Mouse (Mus musculus): ENCODE results near the gene Haus5. TPM values are rescaled to one million over a fixed set of nuclear protein-coding genes. Genes with fewer than 3 reads are reported as not detected.
A peak's percentile ranks its signal among the peaks of the same experiment; 100 is the strongest.

Gene Haus5
- polyA plus RNA-seq, 1 experiment from 2014 or later = 36.9 TPM

- under 1% methylated on average over 20 of the region's 20 CpGs for WGBS
- peak overlapping the region; percentile 40 for H3K4me2 ChIP-seq (ENCODE audit: low read depth, low read length)
- no peaks in the 10 kb centered on the region for H3K36me3 ChIP-seq (ENCODE audit: control insufficient read depth, insufficient read depth, low read length)
- ATAC-seq (ENCODE audit: insufficient read depth, low FRiP score) = peak; percentile 56; the same call in 1 of the 2 replicates
- peaks cover 9% of the 10 kb centered on the region for H3K4me1 ChIP-seq (ENCODE audit: control insufficient read depth, insufficient read depth, low read length)
- peak overlapping the region; percentile 22 for H3K4me3 ChIP-seq (replicated peaks; ENCODE audit: low read length)
- no peaks in the 10 kb centered on the region for H3K9me3 ChIP-seq (replicated peaks; ENCODE audit: control insufficient read depth, low read length)
- peaks cover 41% of the 10 kb centered on the region for H3K27me3 ChIP-seq (ENCODE audit: control insufficient read depth, insufficient read depth, low read length)
- no peak overlapping the region; the same call in 1 of the 2 replicates for H3K9ac ChIP-seq (ENCODE audit: low read length)
- H3K27ac ChIP-seq (ENCODE audit: low read length) = no peak overlapping the region
Measured at GRCm38 (mm10) chr7:30634621-30635020, 30.2 kb downstream of the Haus5 start.

- peaks cover 6% of the 10 kb centered on the region for H3K4me1 ChIP-seq (ENCODE audit: control insufficient read depth, insufficient read depth, low read length)
- H3K4me2 ChIP-seq (ENCODE audit: low read depth, low read length) = no peak overlapping the region
- no peaks in the 10 kb centered on the region for H3K36me3 ChIP-seq (ENCODE audit: control insufficient read depth, insufficient read depth, low read length)
- WGBS = 4% methylated on average over 27 of the region's 27 CpGs
- H3K27me3 ChIP-seq (ENCODE audit: control insufficient read depth, insufficient read depth, low read length) = peaks cover 41% of the 10 kb centered on the region
- no peak overlapping the region for H3K9ac ChIP-seq (ENCODE audit: low read length)
- no peak overlapping the region for H3K27ac ChIP-seq (ENCODE audit: low read length)
- H3K4me3 ChIP-seq (replicated peaks; ENCODE audit: low read length) = no peak overlapping the region
- H3K9me3 ChIP-seq (replicated peaks; ENCODE audit: control insufficient read depth, low read length) = no peaks in the 10 kb centered on the region
- no peak for ATAC-seq (ENCODE audit: insufficient read depth, low FRiP score)
Measured at GRCm38 (mm10) chr7:30633762-30634412, 30.9 kb downstream of the Haus5 start.

- Histone ChIP-seq H3K27ac (ENCODE audit: low read length) (no peak overlapping the region), H3K9ac (ENCODE audit: low read length) (no peak overlapping the region), H3K4me3 (replicated peaks; ENCODE audit: low read length) (no peak overlapping the region), H3K36me3 (ENCODE audit: control insufficient read depth, insufficient read depth, low read length) (no peaks in the 10 kb centered on the region), H3K9me3 (replicated peaks; ENCODE audit: control insufficient read depth, low read length) (no peaks in the 10 kb centered on the region), H3K4me1 (ENCODE audit: control insufficient read depth, insufficient read depth, low read length) (peaks cover 7% of the 10 kb centered on the region; the same call in 1 of the 2 replicates), H3K4me2 (ENCODE audit: low read depth, low read length) (no peak overlapping the region), H3K27me3 (ENCODE audit: control insufficient read depth, insufficient read depth, low read length) (peaks cover 18% of the 10 kb centered on the region)
- no peak for ATAC-seq (ENCODE audit: insufficient read depth, low FRiP score)
Measured at GRCm38 (mm10) chr7:30629013-30629412, 35.8 kb downstream of the Haus5 start.

DNA sequence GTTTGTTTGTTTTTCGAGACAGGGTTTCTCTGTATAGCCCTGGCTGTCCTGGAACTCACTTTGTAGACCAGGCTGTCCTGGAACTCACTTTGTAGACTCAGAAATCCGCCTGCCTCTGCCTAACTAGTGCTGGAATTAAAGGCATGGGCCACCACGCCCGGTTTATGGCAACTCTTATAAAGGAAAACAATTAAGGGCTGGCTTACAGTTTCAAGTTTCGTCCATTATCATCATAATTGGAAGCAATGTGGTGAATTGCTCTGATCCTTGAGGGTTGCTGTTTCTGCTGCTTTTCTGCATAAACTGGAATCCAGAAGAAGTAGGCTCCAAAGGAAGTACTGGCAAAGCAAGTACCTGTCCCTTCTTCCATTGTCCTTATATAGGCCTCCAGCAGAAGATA is 38.1 kb downstream of the Haus5 start:
- Histone ChIP-seq H3K9ac (ENCODE audit: low read length) (no peak overlapping the region), H3K4me3 (replicated peaks; ENCODE audit: low read length) (no peak overlapping the region), H3K27ac (ENCODE audit: low read length) (no peak overlapping the region), H3K4me2 (ENCODE audit: low read depth, low read length) (no peak overlapping the region), H3K4me1 (ENCODE audit: control insufficient read depth, insufficient read depth, low read length) (peaks cover 7% of the 10 kb centered on the region; the same call in 1 of the 2 replicates), H3K27me3 (ENCODE audit: control insufficient read depth, insufficient read depth, low read length) (no peaks in the 10 kb centered on the region), H3K36me3 (ENCODE audit: control insufficient read depth, insufficient read depth, low read length) (0 out of 2 replicates have a peak, but pooled peaks cover 5% of the 10 kb centered on the region), H3K9me3 (replicated peaks; ENCODE audit: control insufficient read depth, low read length) (no peaks in the 10 kb centered on the region)
- WGBS = 78% methylated on average over 5 of the region's 5 CpGs
- no peak for ATAC-seq (ENCODE audit: insufficient read depth, low FRiP score)

DNA sequence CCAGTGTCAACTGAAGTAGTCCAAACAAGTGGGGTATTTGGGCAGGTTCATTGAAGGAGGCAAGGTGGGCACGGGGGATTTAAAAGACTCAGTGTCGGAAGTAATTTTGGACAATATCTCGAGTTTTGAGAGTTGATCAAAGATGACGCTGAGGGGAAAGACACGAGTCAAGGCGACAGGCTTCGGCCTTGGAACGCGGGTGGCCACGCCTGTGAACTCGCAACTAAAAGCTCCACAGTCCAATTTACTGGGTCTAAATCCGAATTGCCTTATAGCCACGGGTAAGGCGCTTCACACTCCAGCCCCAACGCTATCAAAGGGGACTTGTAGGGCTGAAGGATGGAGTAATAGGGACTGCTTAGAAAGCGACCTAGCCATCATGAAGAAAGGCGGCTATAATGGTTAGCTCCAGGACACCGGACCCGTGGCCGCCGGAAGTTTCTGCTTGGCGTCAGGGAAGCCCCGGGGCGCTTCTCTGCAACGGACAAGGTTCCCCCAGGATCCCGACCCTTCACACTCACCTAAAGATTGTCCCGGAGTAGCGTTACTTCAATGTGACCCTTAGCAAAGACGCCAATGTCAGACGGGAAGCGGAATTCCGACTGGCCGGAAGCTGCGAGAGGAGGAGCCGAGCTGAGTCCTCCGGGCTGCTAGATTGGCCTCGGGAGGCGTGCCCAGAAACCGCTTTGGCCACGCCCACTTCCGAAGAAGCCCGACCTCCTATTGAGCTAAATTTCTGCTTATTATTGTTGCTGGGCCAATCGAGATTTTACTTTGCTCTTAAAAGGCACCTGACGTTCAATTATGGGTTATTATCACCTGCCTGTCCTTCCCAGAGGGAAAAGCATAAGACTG is 39.0 kb downstream of the Haus5 start, which contains the start of gene Cox6b1:
TSS of gene Cox6b1 (minus strand) at position 622 of the 855 bp plus-strand sequence.
- Histone ChIP-seq H3K4me3 (replicated peaks; ENCODE audit: low read length) (peak within 1 kb of the TSS; percentile 91), H3K4me1 (ENCODE audit: control insufficient read depth, insufficient read depth, low read length) (peaks cover 7% of the 10 kb centered on the region; the same call in 1 of the 2 replicates), H3K9ac (ENCODE audit: low read length) (peak within 1 kb of the TSS; percentile 92), H3K27me3 (ENCODE audit: control insufficient read depth, insufficient read depth, low read length) (no peaks in the 10 kb centered on the region), H3K9me3 (replicated peaks; ENCODE audit: control insufficient read depth, low read length) (no peaks in the 10 kb centered on the region), H3K4me2 (ENCODE audit: low read depth, low read length) (peak within 1 kb of the TSS; percentile 99), H3K27ac (ENCODE audit: low read length) (peak within 1 kb of the TSS; percentile 67), H3K36me3 (ENCODE audit: control insufficient read depth, insufficient read depth, low read length) (0 out of 2 replicates have a peak, but pooled peaks cover 5% of the 10 kb centered on the region)
- WGBS = 1% methylated on average over 44 of the region's 44 CpGs
- ATAC-seq (ENCODE audit: insufficient read depth, low FRiP score) = peak; percentile 93

DNA sequence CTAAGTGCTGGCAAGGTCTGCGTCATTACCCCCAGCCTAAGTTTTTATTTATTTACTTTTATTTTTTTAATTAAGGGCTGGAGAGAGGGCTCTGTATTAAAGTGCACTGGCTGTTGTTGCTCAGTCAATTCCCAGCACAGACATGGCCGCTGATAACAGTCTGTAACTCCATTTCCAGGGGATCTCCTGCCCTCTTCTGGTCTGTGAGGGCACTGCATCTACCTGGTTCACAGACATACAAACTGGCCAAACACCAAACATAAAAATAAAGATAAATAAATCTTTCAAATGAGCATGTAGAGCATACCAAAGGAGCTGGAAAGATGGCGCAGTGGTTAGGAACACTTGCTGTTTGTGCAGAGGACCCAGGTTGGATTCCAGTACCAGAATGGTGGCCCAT is 45.6 kb downstream of the Haus5 start:
- Histone ChIP-seq H3K4me2 (ENCODE audit: low read depth, low read length) (no peak overlapping the region), H3K27ac (ENCODE audit: low read length) (no peak overlapping the region), H3K4me1 (ENCODE audit: control insufficient read depth, insufficient read depth, low read length) (no peaks in the 10 kb centered on the region), H3K9ac (ENCODE audit: low read length) (no peak overlapping the region), H3K27me3 (ENCODE audit: control insufficient read depth, insufficient read depth, low read length) (no peaks in the 10 kb centered on the region), H3K36me3 (ENCODE audit: control insufficient read depth, insufficient read depth, low read length) (peaks cover 36% of the 10 kb centered on the region), H3K4me3 (replicated peaks; ENCODE audit: low read length) (no peak overlapping the region), H3K9me3 (replicated peaks; ENCODE audit: control insufficient read depth, low read length) (no peaks in the 10 kb centered on the region)
- WGBS = 93% methylated on average over 3 of the region's 3 CpGs
- no peak for ATAC-seq (ENCODE audit: insufficient read depth, low FRiP score)

GRCm38 (mm10) chr7:30618658-30619057 is 46.1 kb downstream of the Haus5 start:
- Histone ChIP-seq H3K9ac (ENCODE audit: low read length) (no peak overlapping the region), H3K4me3 (replicated peaks; ENCODE audit: low read length) (no peak overlapping the region), H3K36me3 (ENCODE audit: control insufficient read depth, insufficient read depth, low read length) (peaks cover 36% of the 10 kb centered on the region), H3K27me3 (ENCODE audit: control insufficient read depth, insufficient read depth, low read length) (no peaks in the 10 kb centered on the region), H3K9me3 (replicated peaks; ENCODE audit: control insufficient read depth, low read length) (no peaks in the 10 kb centered on the region), H3K4me1 (ENCODE audit: control insufficient read depth, insufficient read depth, low read length) (no peaks in the 10 kb centered on the region), H3K27ac (ENCODE audit: low read length) (no peak overlapping the region), H3K4me2 (ENCODE audit: low read depth, low read length) (no peak overlapping the region)
- no peak for ATAC-seq (ENCODE audit: insufficient read depth, low FRiP score)
- WGBS = 96% methylated on average over 9 of the region's 9 CpGs

- peaks cover 31% of the 10 kb centered on the region for H3K36me3 ChIP-seq (ENCODE audit: control insufficient read depth, insufficient read depth, low read length)
- H3K4me2 ChIP-seq (ENCODE audit: low read depth, low read length) = no peak overlapping the region
- H3K9me3 ChIP-seq (replicated peaks; ENCODE audit: control insufficient read depth, low read length) = no peaks in the 10 kb centered on the region
- no peak overlapping the region for H3K27ac ChIP-seq (ENCODE audit: low read length)
- H3K9ac ChIP-seq (ENCODE audit: low read length) = no peak overlapping the region
- H3K4me3 ChIP-seq (replicated peaks; ENCODE audit: low read length) = no peak overlapping the region
- no peaks in the 10 kb centered on the region for H3K27me3 ChIP-seq (ENCODE audit: control insufficient read depth, insufficient read depth, low read length)
- no peaks in the 10 kb centered on the region for H3K4me1 ChIP-seq (ENCODE audit: control insufficient read depth, insufficient read depth, low read length)
- WGBS = 58% methylated on average over 5 of the region's 5 CpGs
- no peak for ATAC-seq (ENCODE audit: insufficient read depth, low FRiP score)
Measured at GRCm38 (mm10) chr7:30615049-30615760, 49.6 kb downstream of the Haus5 start.

All from stomach, embryonic 16.5 days (tissue).